Mouse (Mus musculus) lung, postnatal 0 days (tissue): ENCODE data around the gene Clasp2.

ENCODE experiments used
- CTCF ChIP-seq: IDR thresholded peaks from 2 replicates; pipeline ENCODE4 v1.5.1; 2016; ENCODE audit warnings: antibody characterized with exemption, mild to moderate bottlenecking
- EP300 ChIP-seq: IDR thresholded peaks from 2 replicates; pipeline ENCODE4 v1.6.1; 2016; ENCODE audit warnings: antibody characterized with exemption, mild to moderate bottlenecking, control low read depth

DNA sequence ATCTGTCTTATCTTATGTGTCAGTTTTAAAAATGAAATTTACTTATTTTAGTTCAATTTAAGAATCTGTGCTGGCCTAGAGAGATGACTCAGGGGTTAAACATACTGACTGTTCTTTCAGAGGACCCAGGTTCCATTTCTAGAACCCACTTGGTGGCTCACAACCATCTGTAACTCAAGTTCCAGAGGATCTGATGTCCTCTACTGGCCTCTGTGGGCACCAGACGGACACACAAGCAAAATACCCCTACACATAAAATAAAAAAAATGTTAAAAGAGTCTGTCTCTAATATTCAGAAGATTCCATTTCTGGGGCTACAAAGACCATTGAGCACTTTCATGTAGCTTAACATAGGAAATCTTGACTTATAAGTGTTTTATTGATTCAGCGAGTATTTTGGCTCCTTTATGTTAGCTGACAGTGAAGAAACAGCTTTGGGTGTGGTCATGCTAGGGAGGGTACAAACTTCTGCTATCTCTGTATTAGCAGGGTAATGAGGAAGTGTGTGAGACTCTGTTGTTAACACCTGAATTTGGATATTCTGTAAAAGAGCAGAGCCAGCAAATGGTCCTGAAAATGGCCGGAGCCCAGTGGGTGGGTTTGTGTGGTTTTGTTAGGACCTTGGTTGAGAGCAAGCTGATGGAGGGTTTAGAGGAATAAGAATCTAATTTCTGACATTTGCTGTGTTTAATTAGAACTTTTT is 200.0 kb downstream of the Clasp2 start:
- TF ChIP-seq CTCF (0 out of 2 replicates have a peak, but pooled peaks have one; percentile 7), EP300 (no peak)
